Mouse (Mus musculus): ENCODE data around the gene Ankrd53. TPM values are rescaled to one million over a fixed set of nuclear protein-coding genes. Genes with fewer than 3 reads are reported as not detected.

Gene Ankrd53
- polyA plus RNA-seq (2017; shearing (Covaris generic)), result not detected

DNA sequence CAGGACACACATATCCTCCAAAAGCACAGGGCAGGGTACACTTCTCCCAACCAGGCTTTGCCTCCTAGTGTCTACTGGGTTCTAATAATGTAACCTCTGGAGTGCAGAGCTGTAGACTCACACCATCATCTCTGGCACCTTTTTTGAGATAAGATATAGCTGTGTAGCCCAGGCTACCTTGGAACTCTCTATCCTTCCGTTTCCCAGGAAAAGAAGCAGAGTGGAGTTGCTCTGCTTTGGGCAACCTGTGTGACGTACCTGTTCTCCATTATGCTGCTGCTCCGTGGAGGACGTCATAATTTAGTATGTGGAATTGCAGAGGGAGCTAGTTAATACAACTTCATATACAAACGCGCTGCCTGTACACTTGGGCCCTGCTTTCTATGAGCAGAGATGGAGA lies at the start of gene Ankrd53:
Gene Ankrd53 (plus strand): TSS at position 301 of the 400 bp plus-strand sequence.
- no peak for ATAC-seq

- no peak for ATAC-seq
Observed at GRCm38 (mm10) chr6:83713271-83714136, 48.9 kb upstream of the Ankrd53 start.

GRCm38 (mm10) chr6:83714221-83715123 lies 48.0 kb upstream of the Ankrd53 start:
- no peak for ATAC-seq

DNA sequence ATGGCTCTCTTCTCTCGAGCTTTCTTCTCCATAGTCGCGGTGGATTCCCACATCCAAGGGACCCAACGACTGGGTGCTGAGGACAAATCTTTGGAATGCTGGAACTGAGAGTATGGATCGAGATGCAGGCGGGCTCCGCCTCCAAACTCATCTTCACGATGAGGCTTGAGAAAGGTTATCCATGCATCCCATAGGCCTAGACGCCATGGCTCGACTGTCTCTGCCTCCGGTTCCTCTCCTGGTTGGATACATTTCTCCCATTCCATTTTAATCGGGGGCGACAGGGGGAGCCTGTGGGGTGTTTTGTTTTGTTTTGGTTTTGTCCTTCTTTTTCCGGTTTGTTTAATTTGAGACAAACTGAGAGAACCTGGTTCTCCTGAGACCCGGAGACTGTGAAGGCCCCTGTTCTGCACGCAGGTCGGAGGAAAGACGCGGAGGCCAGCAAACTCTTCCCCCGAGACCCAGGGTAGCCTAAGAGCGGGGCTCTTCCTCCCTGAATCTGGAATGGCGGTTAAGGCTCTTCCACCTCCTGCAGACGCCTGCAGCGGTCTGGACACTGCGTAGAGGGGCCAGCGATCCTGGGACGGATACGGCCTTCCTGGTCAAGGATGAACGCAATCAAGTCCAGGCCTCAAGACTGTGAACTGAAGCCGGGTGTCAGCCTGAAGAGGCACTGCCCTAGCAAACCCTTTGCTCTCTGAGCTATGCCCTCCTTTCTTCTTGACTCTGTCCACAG lies 46.8 kb upstream of the Ankrd53 start:
- no peak for ATAC-seq

- ATAC-seq, result no peak
Observed at GRCm38 (mm10) chr6:83717026-83717425, 45.4 kb upstream of the Ankrd53 start.

DNA sequence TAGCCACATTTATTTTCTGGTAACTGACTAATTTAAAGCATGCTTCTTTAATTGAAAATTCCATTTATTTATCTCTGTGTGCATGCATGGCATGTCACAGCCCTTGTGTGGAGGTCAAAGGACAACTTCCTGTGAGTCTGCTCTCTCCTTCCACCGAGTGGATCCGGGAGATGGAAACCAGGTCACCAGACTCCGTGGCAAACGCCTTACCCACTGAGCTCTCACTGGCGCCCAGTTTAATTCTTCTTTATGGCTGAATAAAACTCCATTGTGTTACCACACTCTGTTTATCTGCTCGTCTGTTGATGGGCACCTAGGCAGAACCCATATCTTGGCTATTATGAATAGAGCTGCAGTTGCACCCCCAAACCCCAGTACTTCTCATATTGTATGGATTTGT lies 39.9 kb upstream of the Ankrd53 start:
- no peak for ATAC-seq

GRCm38 (mm10) chr6:83727178-83727577 lies 35.3 kb upstream of the Ankrd53 start:
- no peak for ATAC-seq

DNA sequence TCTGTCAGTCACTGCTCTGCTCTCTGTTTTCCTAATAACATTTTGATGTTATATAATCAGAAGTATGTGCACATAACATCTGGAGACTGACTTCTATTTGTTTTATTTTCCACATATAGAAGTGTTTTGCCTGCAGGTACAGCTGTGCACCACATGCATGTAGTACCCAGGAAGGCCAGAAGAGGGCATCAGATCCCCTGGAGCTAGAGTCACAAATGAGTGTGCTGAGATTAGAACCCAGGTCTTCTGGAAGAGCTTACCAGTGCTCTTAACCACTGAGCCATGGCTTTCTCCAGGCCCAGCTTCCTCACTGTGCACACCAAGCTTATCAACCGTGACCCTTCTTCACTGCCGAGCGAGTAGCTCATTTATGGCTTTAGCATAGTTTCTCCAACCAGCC lies 34.0 kb upstream of the Ankrd53 start:
- ATAC-seq, result no peak

- ATAC-seq, result no peak
Observed at GRCm38 (mm10) chr6:83729350-83729970, 33.0 kb upstream of the Ankrd53 start.

- no peak for ATAC-seq
Observed at GRCm38 (mm10) chr6:83731128-83731527, 31.3 kb upstream of the Ankrd53 start.

GRCm38 (mm10) chr6:83737311-83737710 lies 25.1 kb upstream of the Ankrd53 start:
- ATAC-seq, result no peak

DNA sequence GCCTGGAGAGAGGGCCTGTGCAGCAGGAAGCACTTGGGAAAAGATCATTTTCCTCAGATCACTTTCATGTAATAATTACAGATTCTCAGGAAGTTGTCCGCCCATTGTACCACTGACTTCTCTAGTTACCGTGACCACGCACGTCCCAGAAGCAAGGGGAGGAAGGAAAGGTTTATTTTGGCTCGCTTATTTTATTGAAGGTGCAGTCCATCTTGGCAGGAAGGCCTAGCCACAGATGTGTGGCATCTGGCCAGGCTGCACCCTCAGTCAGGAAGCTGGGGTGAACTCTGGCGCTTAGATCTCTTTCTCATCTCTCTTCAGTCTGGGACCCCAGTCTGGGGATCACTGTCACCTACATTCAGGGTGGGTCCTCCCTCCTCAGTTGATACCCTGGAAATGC lies 23.8 kb upstream of the Ankrd53 start:
- no peak for ATAC-seq

DNA sequence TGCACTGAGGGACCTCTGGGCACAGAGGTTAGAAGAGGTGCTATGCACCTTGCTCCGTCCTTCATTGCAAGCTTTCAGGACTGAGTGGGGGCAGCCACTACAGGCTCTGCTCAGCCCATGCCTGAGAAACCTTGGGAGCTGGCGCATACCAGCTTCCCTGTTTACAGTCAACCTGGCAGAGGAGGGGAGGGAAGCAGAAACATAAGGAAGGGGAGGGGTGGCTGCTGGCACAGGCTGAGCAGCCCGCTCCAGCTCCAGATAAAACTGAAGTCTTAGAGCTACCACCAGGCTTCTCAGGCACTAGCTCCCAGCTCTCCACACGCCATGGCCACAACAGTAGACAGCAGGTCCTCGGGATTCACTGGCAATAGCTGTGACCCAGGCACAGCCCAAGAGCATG lies 19.7 kb upstream of the Ankrd53 start, which contains the start of gene Atp6v1b1:
Gene Atp6v1b1 (plus strand): TSS at position 230 of the 400 bp plus-strand sequence.
- ATAC-seq, result no peak

GRCm38 (mm10) chr6:83743212-83743611 lies 19.2 kb upstream of the Ankrd53 start:
- no peak for ATAC-seq

- no peak for ATAC-seq
Observed at GRCm38 (mm10) chr6:83744126-83744525, 18.3 kb upstream of the Ankrd53 start.

DNA sequence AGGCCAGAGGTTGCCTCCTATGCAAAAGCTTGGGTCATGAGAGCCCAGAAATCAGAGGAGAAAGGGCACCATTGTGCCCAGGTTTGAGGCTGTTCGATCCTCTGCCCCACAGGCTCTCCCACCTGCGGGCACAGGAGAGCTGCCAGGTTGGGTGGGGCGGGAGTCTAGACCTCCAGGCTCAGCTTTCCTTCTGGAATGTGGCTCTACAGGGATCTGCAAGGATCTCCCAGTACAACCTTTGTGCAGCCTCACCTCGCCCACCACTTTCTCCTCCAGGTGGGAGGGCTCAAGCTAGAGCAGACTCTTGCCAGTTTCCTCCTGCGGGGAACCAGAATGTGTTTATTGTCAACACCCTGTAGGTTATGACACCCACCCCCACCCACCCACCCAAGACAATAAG lies 17.9 kb upstream of the Ankrd53 start:
- no peak for ATAC-seq

GRCm38 (mm10) chr6:83745466-83745865 lies 17.0 kb upstream of the Ankrd53 start:
- ATAC-seq, result no peak

DNA sequence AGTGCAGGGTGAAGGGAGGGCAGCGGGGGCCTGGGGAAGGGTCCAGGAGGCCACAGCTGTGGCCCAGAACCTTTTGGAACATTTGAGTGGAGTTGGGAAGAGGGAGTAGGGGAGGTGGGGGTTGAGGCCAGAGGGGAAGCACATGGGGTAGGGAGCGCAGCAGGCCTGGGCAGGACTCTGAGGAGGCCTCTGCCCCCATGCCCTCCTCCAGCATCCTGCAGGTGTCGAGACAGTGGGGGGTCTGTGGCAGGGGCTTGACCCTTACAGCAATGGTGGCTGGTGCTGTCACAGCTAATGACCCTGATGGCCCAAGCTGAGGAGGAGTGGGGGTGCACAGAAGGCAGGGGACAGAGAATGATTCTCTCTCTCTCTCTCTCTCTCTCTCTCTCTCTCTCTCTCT lies 13.2 kb upstream of the Ankrd53 start:
- no peak for ATAC-seq

DNA sequence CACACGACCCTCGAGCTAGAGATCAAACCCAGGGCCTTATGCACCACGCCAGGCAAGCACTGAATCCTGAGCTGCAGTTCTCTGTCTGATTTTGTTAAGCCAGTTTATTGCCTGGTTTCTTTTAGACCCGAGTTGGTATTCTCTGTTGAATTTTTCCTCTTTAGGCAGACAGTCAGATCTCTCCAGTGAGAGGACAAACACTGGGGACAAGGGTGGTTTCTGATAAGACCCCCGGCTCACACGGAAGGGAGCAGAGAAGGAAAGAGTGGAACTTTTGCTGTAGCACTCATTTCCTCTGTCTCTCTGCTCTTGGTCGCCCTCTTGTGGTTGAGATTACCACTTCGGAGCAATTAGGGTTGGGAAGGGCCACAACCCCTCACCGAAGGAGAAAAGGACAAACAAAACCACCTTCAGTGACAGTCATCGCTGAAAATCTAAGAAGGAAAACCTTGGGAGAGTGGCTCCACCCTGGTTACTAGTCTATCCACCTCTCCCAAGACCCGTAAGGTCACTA lies 12.2 kb upstream of the Ankrd53 start:
- ATAC-seq, result peak; percentile 49

GRCm38 (mm10) chr6:83756051-83756450 lies 6.4 kb upstream of the Ankrd53 start:
- no peak for ATAC-seq

DNA sequence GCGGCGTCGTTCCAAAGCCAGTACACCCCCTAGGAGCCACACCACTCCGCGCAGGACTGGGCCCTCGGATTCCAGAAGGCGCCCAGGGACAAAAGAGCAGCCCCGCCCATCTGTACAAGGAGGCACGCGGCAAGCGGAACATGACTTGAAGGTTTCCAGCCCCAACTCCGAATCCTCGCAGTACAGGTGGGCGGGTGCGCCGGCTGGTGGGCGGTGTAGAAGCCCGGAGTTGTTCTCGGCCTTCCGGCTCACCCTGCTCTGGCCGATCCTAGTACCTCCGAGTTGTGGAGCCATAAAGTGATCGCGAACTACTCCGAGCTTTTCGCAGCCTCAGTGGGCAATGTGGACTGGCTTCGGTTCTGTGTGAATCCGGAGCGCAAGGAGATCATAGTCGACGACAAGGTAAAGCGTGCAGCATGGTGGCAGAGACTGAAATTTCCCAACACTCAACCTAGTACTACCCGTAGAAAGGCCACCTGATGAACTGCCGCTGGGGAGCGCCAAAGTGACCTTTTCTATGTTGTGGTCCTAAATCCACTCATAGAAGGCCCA lies 512 bp downstream of the Ankrd53 start:
- peak; percentile 44 for ATAC-seq

DNA sequence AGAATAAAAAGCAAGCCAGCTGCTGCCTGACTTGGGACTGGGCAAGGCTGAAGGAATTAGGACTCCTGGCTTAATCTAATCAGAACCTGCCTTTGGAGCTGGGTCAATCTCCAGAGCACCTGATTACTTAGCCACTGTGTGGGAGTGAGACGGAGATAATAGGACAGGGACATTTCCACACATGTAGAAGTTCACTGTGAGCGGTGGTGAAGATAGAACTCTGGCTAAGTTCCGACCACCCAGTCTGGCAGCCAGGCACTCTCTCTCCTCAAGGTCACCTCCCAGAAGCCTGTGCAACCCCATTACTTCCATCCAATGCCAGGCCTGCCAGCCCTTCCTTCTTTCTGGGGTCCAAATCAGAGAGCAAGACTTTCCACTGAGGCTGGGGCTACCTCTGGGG lies 4.5 kb downstream of the Ankrd53 start:
- no peak for ATAC-seq
